Mouse (Mus musculus): ENCODE results near the gene Hsd11b1.

DNA sequence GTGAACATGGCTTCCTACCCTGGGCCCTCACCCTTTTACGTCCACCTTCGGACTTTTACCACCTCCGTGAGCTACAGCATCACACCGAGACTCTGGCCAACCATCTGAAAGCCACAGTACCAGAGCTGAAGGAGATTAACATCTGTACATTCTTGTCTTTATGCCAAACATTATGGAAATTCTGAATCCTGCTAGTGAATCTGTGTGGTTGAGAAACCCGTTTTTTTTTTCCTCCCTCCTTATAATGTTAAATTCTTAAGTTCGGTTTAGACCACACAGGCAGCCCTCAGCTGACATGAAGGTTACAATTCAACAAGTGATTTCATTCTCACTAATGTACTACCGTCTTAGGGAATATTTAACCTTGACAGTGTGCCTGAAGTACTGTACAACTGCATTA lies 28.9 kb downstream of the Hsd11b1 start:
- TF ChIP-seq CTCF (IDR thresholded peaks at IDR 0.05; ENCODE audit: extremely low read depth, insufficient read length, insufficient replicate concordance, low read depth, low read length) (no peak), POLR2A (IDR thresholded peaks at IDR 0.05; ENCODE audit: low read depth, low read length) (no peak)
